Mouse (Mus musculus): ENCODE results near the gene Ppat.

GRCm38 (mm10) chr5:76959587-76959986 lies 8.2 kb upstream of the Ppat start:
- TF ChIP-seq CTCF (IDR thresholded peaks at IDR 0.05; ENCODE audit: low read depth, low read length) (no peak), POLR2AphosphoS5 (IDR thresholded peaks at IDR 0.05; ENCODE audit: insufficient replicate concordance, low read depth, low read length) (no peak), GATA1 (IDR thresholded peaks at IDR 0.05; ENCODE audit: borderline replicate concordance, low read length) (no peak)
